Mouse (Mus musculus) kidney, embryonic 14.5 days (tissue): ENCODE results near the gene Gpr157. TPM values are rescaled to one million over a fixed set of nuclear protein-coding genes. Genes with fewer than 3 reads are reported as not detected.
A peak's percentile ranks its signal among the peaks of the same experiment; 100 is the strongest.

ENCODE experiments used
- ATAC-seq: fragments of 200-750 bp; cut with Nextera tagmentation; 2 replicates; pipeline ENCODE4 v1.8.0; 2017; ENCODE audit warnings: moderate number of reproducible peaks, mild to moderate bottlenecking, moderate TSS enrichment, moderate library complexity; ENCODE audit not compliant: low FRiP score, low TSS enrichment
- H3K27ac ChIP-seq: fragments of 300-500 bp; sonication (generic); 2 replicates; pipeline ENCODE4 v1.5.1; 2014; ENCODE audit warnings: low read depth, mild to moderate bottlenecking, low read length, moderate library complexity, mixed read lengths
- H3K27me3 ChIP-seq: fragments of 300-500 bp; sonication (generic); 2 replicates; pipeline ENCODE4 v1.6.1; 2014; ENCODE audit warnings: mild to moderate bottlenecking, low read length; ENCODE audit not compliant: control insufficient read depth, insufficient read depth
- H3K36me3 ChIP-seq: fragments of 300-500 bp; sonication (generic); 2 replicates; pipeline ENCODE4 v1.6.1; 2014; ENCODE audit warnings: low read length, mixed read lengths; ENCODE audit not compliant: control insufficient read depth, insufficient read depth
- H3K4me1 ChIP-seq: fragments of 300-500 bp; sonication (generic); 2 replicates; pipeline ENCODE4 v1.6.1; 2014; ENCODE audit warnings: low read length, mixed read lengths; ENCODE audit not compliant: control insufficient read depth, insufficient read depth
- H3K4me2 ChIP-seq: fragments of 300-500 bp; sonication (generic); replicated peaks from 2 replicates; pipeline ENCODE4 v1.6.1; 2014; ENCODE audit warnings: low read depth, mild to moderate bottlenecking, low read length
- H3K4me3 ChIP-seq: fragments of 300-500 bp; sonication (generic); 2 replicates; pipeline ENCODE4 v1.5.1; 2014; ENCODE audit warnings: mild to moderate bottlenecking, low read length
- H3K9ac ChIP-seq: fragments of 300-500 bp; sonication (generic); 2 replicates; pipeline ENCODE4 v1.6.1; 2014; ENCODE audit warnings: low read depth, mild to moderate bottlenecking, low read length, moderate library complexity
- H3K9me3 ChIP-seq: fragments of 300-500 bp; sonication (generic); 2 replicates; pipeline ENCODE4 v1.6.1; 2016; ENCODE audit warnings: low read length; ENCODE audit not compliant: control insufficient read depth
- WGBS: fragments of 180-500 bp; shearing (Covaris S2); extraction: QIAGEN DNeasy Blood & Tissue Kit; methylation state at CpG from one replicate; pipeline ENCODE4 v1.1.7; 2014; 5-methylcytosine and 5-hydroxymethylcytosine counted together
- polyA plus RNA-seq: library from polyadenylated mRNA; unstranded; fragments of >200 nt; fragmentation: Nextera tagmentation; extraction: Ambion mirVana; gene quantifications from 2 replicates; pipeline ENCODE4 v1.2.1, GENCODE M21; 2014

Gene Gpr157
- polyA plus RNA-seq, 1 experiment from 2014 or later: 0.20 TPM

GRCm38 (mm10) chr4:150138084-150138543, 50.9 kb downstream of the Gpr157 start:
- Histone ChIP-seq H3K4me1 (peaks cover 6% of the 10 kb centered on the region), H3K9ac (no peak overlapping the region), H3K36me3 (no peaks in the 10 kb centered on the region), H3K4me2 (peak overlapping the region; percentile 29), H3K27ac (no peak overlapping the region), H3K27me3 (no peaks in the 10 kb centered on the region), H3K4me3 (0 out of 2 replicates have a peak overlapping the region, but pooled peaks have one; percentile 9), H3K9me3 (no peaks in the 10 kb centered on the region)
- WGBS: 26% methylated on average over 9 of the region's 9 CpGs
- peak; percentile 59 for ATAC-seq

GRCm38 (mm10) chr4:150139090-150139489, 51.9 kb downstream of the Gpr157 start:
- ATAC-seq: no peak
- H3K4me2 ChIP-seq: no peak overlapping the region
- no peak overlapping the region for H3K27ac ChIP-seq
- H3K4me3 ChIP-seq: no peak overlapping the region
- 54% methylated on average over 13 of the region's 13 CpGs for WGBS
- no peaks in the 10 kb centered on the region for H3K27me3 ChIP-seq
- H3K9me3 ChIP-seq: no peaks in the 10 kb centered on the region
- peaks cover 6% of the 10 kb centered on the region for H3K4me1 ChIP-seq
- no peaks in the 10 kb centered on the region for H3K36me3 ChIP-seq
- H3K9ac ChIP-seq: no peak overlapping the region

GRCm38 (mm10) chr4:150140346-150140745, 53.2 kb downstream of the Gpr157 start:
- Histone ChIP-seq H3K36me3 (no peaks in the 10 kb centered on the region), H3K9me3 (no peaks in the 10 kb centered on the region), H3K27ac (no peak overlapping the region), H3K4me2 (no peak overlapping the region), H3K4me3 (no peak overlapping the region), H3K27me3 (no peaks in the 10 kb centered on the region), H3K4me1 (peaks cover 6% of the 10 kb centered on the region), H3K9ac (no peak overlapping the region)
- no peak for ATAC-seq
- WGBS: 79% methylated on average over 7 of the region's 7 CpGs

GRCm38 (mm10) chr4:150144242-150144641, 57.1 kb downstream of the Gpr157 start:
- Histone ChIP-seq H3K9me3 (no peaks in the 10 kb centered on the region), H3K36me3 (no peaks in the 10 kb centered on the region), H3K4me3 (no peak overlapping the region), H3K4me1 (no peaks in the 10 kb centered on the region), H3K9ac (no peak overlapping the region), H3K27ac (no peak overlapping the region), H3K4me2 (no peak overlapping the region), H3K27me3 (no peaks in the 10 kb centered on the region)
- 22% methylated on average over 12 of the region's 12 CpGs for WGBS
- ATAC-seq: no peak

GRCm38 (mm10) chr4:150146286-150146685, 59.1 kb downstream of the Gpr157 start:
- Histone ChIP-seq H3K9ac (no peak overlapping the region), H3K9me3 (no peaks in the 10 kb centered on the region; the same call in 1 of the 2 replicates), H3K4me2 (no peak overlapping the region), H3K27me3 (no peaks in the 10 kb centered on the region), H3K4me1 (no peaks in the 10 kb centered on the region), H3K27ac (no peak overlapping the region), H3K36me3 (no peaks in the 10 kb centered on the region), H3K4me3 (no peak overlapping the region)
- ATAC-seq: no peak
- WGBS: 74% methylated on average over 4 of the region's 4 CpGs

- Histone ChIP-seq H3K27ac (no peak overlapping the region), H3K9ac (no peak overlapping the region), H3K36me3 (no peaks in the 10 kb centered on the region), H3K9me3 (no peaks in the 10 kb centered on the region; the same call in 1 of the 2 replicates), H3K4me3 (no peak overlapping the region), H3K4me2 (no peak overlapping the region), H3K4me1 (no peaks in the 10 kb centered on the region), H3K27me3 (no peaks in the 10 kb centered on the region)
- no peak for ATAC-seq
- 77% methylated on average over 7 of the region's 7 CpGs for WGBS
These were observed 63.9 kb downstream of the Gpr157 start for GRCm38 (mm10) chr4:150151045-150151444.

GRCm38 (mm10) chr4:150152483-150152882, 65.3 kb downstream of the Gpr157 start:
- no peaks in the 10 kb centered on the region; the same call in 1 of the 2 replicates for H3K9me3 ChIP-seq
- H3K27ac ChIP-seq: no peak overlapping the region
- H3K27me3 ChIP-seq: no peaks in the 10 kb centered on the region
- H3K4me2 ChIP-seq: no peak overlapping the region
- 88% methylated on average over 8 of the region's 8 CpGs for WGBS
- H3K36me3 ChIP-seq: no peaks in the 10 kb centered on the region
- H3K9ac ChIP-seq: no peak overlapping the region
- no peak overlapping the region for H3K4me3 ChIP-seq
- no peaks in the 10 kb centered on the region for H3K4me1 ChIP-seq
- ATAC-seq: no peak

GRCm38 (mm10) chr4:150155301-150155700, 68.1 kb downstream of the Gpr157 start:
- no peaks in the 10 kb centered on the region for H3K9me3 ChIP-seq
- no peaks in the 10 kb centered on the region for H3K27me3 ChIP-seq
- WGBS: 84% methylated on average over 4 of the region's 4 CpGs

More at GRCm38 (mm10) chr4:150155301-150155700, 68.1 kb downstream of the Gpr157 start:
- H3K4me3 ChIP-seq: no peak overlapping the region
- H3K9ac ChIP-seq: no peak overlapping the region
- no peaks in the 10 kb centered on the region for H3K36me3 ChIP-seq
- no peak overlapping the region for H3K27ac ChIP-seq
- ATAC-seq: no peak
- H3K4me1 ChIP-seq: no peaks in the 10 kb centered on the region
- no peak overlapping the region for H3K4me2 ChIP-seq
